Comparison of ENCODE assay signal across 11 mouse cellular contexts in genomic region chr6:34383401-34383800, GRCm38 (mm10). TPM values are rescaled to one million over a fixed set of nuclear protein-coding genes. Genes with fewer than 3 reads are reported as not detected.
A peak's percentile ranks its signal among the peaks of the same experiment; 100 is the strongest.
DNase-seq lines count a peak whose midpoint lies in the region; ATAC-seq and TF ChIP-seq lines count a peak whose summit lies in the region.
"Had no signal": no experiment of that assay in that cellular context is flagged by ENCODE, and none has a peak within 500 bp of the region (broad histone marks: within the 10 kb centered on the region; RNA-seq: fewer than 3 reads in every experiment).

No protein-coding gene starts in this region.

- no peak overlapping the region for H3K9ac ChIP-seq in heart, embryonic 16.5 days (ENCODE audit: low read length)
- H3K9ac ChIP-seq in lung, embryonic 15.5 days = no peak overlapping the region
- no peak overlapping the region for H3K9ac ChIP-seq in lung, postnatal 0 days (replicated peaks; ENCODE audit: low read depth)
- no peak overlapping the region for H3K9ac ChIP-seq in liver, embryonic 13.5 days

- TF ChIP-seq CTCF in lung, postnatal 0 days (IDR thresholded peaks at IDR 0.05) = no peak

- no peak for ATAC-seq in cerebellum, adult (ENCODE audit: insufficient number of reproducible peaks, low FRiP score, low TSS enrichment)
- ATAC-seq in heart, embryonic 16.5 days (replicated peaks; ENCODE audit: extremely low read depth, insufficient read depth, low FRiP score) = no peak
- ATAC-seq in lung, embryonic 15.5 days (ENCODE audit: borderline replicate concordance, extremely low read depth, low FRiP score, low TSS enrichment) = no peak
- no peak for ATAC-seq in lung, postnatal 0 days
- ATAC-seq in liver, embryonic 13.5 days (ENCODE audit: low read depth) = no peak
- ATAC-seq in activated CD4-positive, CD25-positive, alpha-beta regulatory T cell, adult 4 months = no peak

- TF ChIP-seq EP300 in lung, postnatal 0 days (IDR thresholded peaks at IDR 0.05) = no peak

- H3K4me1 ChIP-seq in heart, embryonic 16.5 days (ENCODE audit: control insufficient read depth, insufficient read depth, low read length) = 0 out of 2 replicates have a peak, but pooled peaks cover 2% of the 10 kb centered on the region
- peaks cover 19% of the 10 kb centered on the region for H3K4me1 ChIP-seq in lung, embryonic 15.5 days
- no peaks in the 10 kb centered on the region for H3K4me1 ChIP-seq in lung, postnatal 0 days (ENCODE audit: insufficient read depth, low read depth, low read length)
- H3K4me1 ChIP-seq in liver, embryonic 13.5 days (replicated peaks) = peaks cover 23% of the 10 kb centered on the region

- H3K27me3 ChIP-seq in heart, embryonic 16.5 days (ENCODE audit: control insufficient read depth, insufficient read depth, low read length) = no peaks in the 10 kb centered on the region
- no peaks in the 10 kb centered on the region for H3K27me3 ChIP-seq in lung, embryonic 15.5 days
- no peaks in the 10 kb centered on the region for H3K27me3 ChIP-seq in lung, postnatal 0 days (replicated peaks; ENCODE audit: insufficient read depth, low read length)
- H3K27me3 ChIP-seq in liver, embryonic 13.5 days = no peaks in the 10 kb centered on the region

- H3K4me2 ChIP-seq in heart, embryonic 16.5 days (ENCODE audit: low read depth, low read length) = peak overlapping the region; percentile 85
- H3K4me2 ChIP-seq in lung, embryonic 15.5 days = peak overlapping the region; percentile 84; the same call in 1 of the 2 replicates
- no peak overlapping the region for H3K4me2 ChIP-seq in lung, postnatal 0 days (replicated peaks; ENCODE audit: low read depth, low read length)
- H3K4me2 ChIP-seq in liver, embryonic 13.5 days = peak overlapping the region; percentile 89

- H3K36me3 ChIP-seq in heart, embryonic 16.5 days (ENCODE audit: control insufficient read depth, insufficient read depth) = peaks cover 8% of the 10 kb centered on the region
- no peaks in the 10 kb centered on the region; the same call in 1 of the 2 replicates for H3K36me3 ChIP-seq in lung, embryonic 15.5 days
- no peaks in the 10 kb centered on the region for H3K36me3 ChIP-seq in lung, postnatal 0 days (ENCODE audit: insufficient read depth, low read length)
- H3K36me3 ChIP-seq in liver, embryonic 13.5 days = no peaks in the 10 kb centered on the region

- no peak overlapping the region for H3K4me3 ChIP-seq in heart, embryonic 16.5 days (ENCODE audit: low read length)
- H3K4me3 ChIP-seq in lung, embryonic 15.5 days = no peak overlapping the region
- H3K4me3 ChIP-seq in lung, postnatal 0 days (ENCODE audit: low read depth, low read length) = no peak overlapping the region
- peak overlapping the region; percentile 64; the same call in 1 of the 2 replicates for H3K4me3 ChIP-seq in liver, embryonic 13.5 days (replicated peaks)

- WGBS in heart, embryonic 16.5 days = 48% methylated on average over 8 of the region's 8 CpGs
- 46% methylated on average over 8 of the region's 8 CpGs for WGBS in lung, embryonic 15.5 days
- 48% methylated on average over 8 of the region's 8 CpGs for WGBS in lung, postnatal 0 days
- WGBS in liver, embryonic 13.5 days (ENCODE audit: insufficient replicate concordance) = 43% methylated on average over 8 of the region's 8 CpGs

- H3K27ac ChIP-seq in heart, embryonic 16.5 days (ENCODE audit: low read length) = no peak overlapping the region
- no peak overlapping the region for H3K27ac ChIP-seq in lung, embryonic 15.5 days
- no peak overlapping the region for H3K27ac ChIP-seq in lung, postnatal 0 days (ENCODE audit: low read length)
- no peak overlapping the region for H3K27ac ChIP-seq in liver, embryonic 13.5 days

- intact Hi-C loops in heart, postnatal 25 days (cut with DNase I) = no loop called here

- no peaks in the 10 kb centered on the region for H3K9me3 ChIP-seq in heart, embryonic 16.5 days (replicated peaks; ENCODE audit: control insufficient read depth, low read length)
- no peaks in the 10 kb centered on the region for H3K9me3 ChIP-seq in lung, embryonic 15.5 days
- no peaks in the 10 kb centered on the region for H3K9me3 ChIP-seq in lung, postnatal 0 days (ENCODE audit: low read length)
- H3K9me3 ChIP-seq in liver, embryonic 13.5 days (replicated peaks) = no peaks in the 10 kb centered on the region

- DNase-seq in cerebellum, adult 11-12 months = peak; percentile 17
- DNase-seq in heart, postnatal 25 days (ENCODE audit: low spot score) = no peak
- no peak for DNase-seq in lung, postnatal 0 days (ENCODE audit: low spot score)
- no peak for DNase-seq in liver, embryonic 13.5 days

RNA-seq across cellular contexts. Expression of gene Akr1b10, which starts 0.6 kb away (rescaled TPM):
- polyA plus RNA-seq in heart, embryonic 16.5 days (2015; fragmentation: Nextera tagmentation; extraction: Ambion mirVana) = 68.3 and 74.7 TPM in 2 replicates
- 10 to 100 TPM; 67.4 to 68.0 TPM for total RNA-seq in heart, postnatal 25 days (2021)
- 23.7 and 24.5 TPM in 2 replicates for polyA plus RNA-seq in lung, embryonic 15.5 days (2015; fragmentation: Nextera tagmentation; extraction: Ambion mirVana)
- 15.5 and 16.9 TPM in 2 replicates for polyA plus RNA-seq in lung, postnatal 0 days (2015; fragmentation: Nextera tagmentation; extraction: Ambion mirVana)
- 6.7 and 8.5 TPM in 2 replicates for polyA plus RNA-seq in liver, embryonic 13.5 days (2015; fragmentation: Nextera tagmentation; extraction: Ambion mirVana)
- polyA plus RNA-seq in activated CD4-positive, CD25-positive, alpha-beta regulatory T cell, adult 4 months (2017; shearing (Covaris generic)) = 10 to 100 TPM; 45.4 to 45.5 TPM
- polyA plus RNA-seq: erythroblast, embryonic 14.5 days had no signal

RNA-seq across cellular contexts. Expression of gene Akr1b7, which starts 28.7 kb away (rescaled TPM):
- 0.15 and 0.21 TPM in 2 replicates for polyA plus RNA-seq in heart, embryonic 16.5 days (2015; fragmentation: Nextera tagmentation; extraction: Ambion mirVana)
- not detected for total RNA-seq in heart, postnatal 25 days (2021)
- polyA plus RNA-seq in lung, embryonic 15.5 days (2015; fragmentation: Nextera tagmentation; extraction: Ambion mirVana) = 0.65 TPM in 1 of 2 replicates, not detected in the other
- 0.14 and 0.20 TPM in 2 replicates for polyA plus RNA-seq in lung, postnatal 0 days (2015; fragmentation: Nextera tagmentation; extraction: Ambion mirVana)
- 3.0 and 3.8 TPM in 2 replicates for polyA plus RNA-seq in liver, embryonic 13.5 days (2015; fragmentation: Nextera tagmentation; extraction: Ambion mirVana)
- polyA plus RNA-seq in activated CD4-positive, CD25-positive, alpha-beta regulatory T cell, adult 4 months (2017; shearing (Covaris generic)) = not detected
- total RNA-seq: left cerebral cortex, postnatal 25 days; megakaryocyte-erythroid progenitor cell, adult 5-6 weeks had no signal
- polyA plus RNA-seq: erythroblast, embryonic 14.5 days had no signal

RNA-seq across cellular contexts. Expression of gene Akr1b8, which starts 29.5 kb away (rescaled TPM):
- polyA plus RNA-seq in heart, embryonic 16.5 days (2015; fragmentation: Nextera tagmentation; extraction: Ambion mirVana) = 7.0 and 7.2 TPM in 2 replicates
- total RNA-seq in heart, postnatal 25 days (2021) = 1 to 10 TPM; 3.7 to 3.9 TPM
- polyA plus RNA-seq in lung, embryonic 15.5 days (2015; fragmentation: Nextera tagmentation; extraction: Ambion mirVana) = 8.6 and 9.8 TPM in 2 replicates
- polyA plus RNA-seq in lung, postnatal 0 days (2015; fragmentation: Nextera tagmentation; extraction: Ambion mirVana) = 13.7 and 15.7 TPM in 2 replicates
- polyA plus RNA-seq in liver, embryonic 13.5 days (2015; fragmentation: Nextera tagmentation; extraction: Ambion mirVana) = 7.2 and 7.6 TPM in 2 replicates
- polyA plus RNA-seq in activated CD4-positive, CD25-positive, alpha-beta regulatory T cell, adult 4 months (2017; shearing (Covaris generic)) = not detected
- total RNA-seq: megakaryocyte-erythroid progenitor cell, adult 5-6 weeks had no signal
- polyA plus RNA-seq: erythroblast, embryonic 14.5 days had no signal
